Mouse (Mus musculus) forebrain, embryonic 11.5 days (tissue): ENCODE measurements around the gene Hmga2. TPM values are rescaled to one million over a fixed set of nuclear protein-coding genes. Genes with fewer than 3 reads are reported as not detected.

Experiments used
- ATAC-seq: fragments of 200-750 bp; cut with Nextera tagmentation; replicated peaks from 2 replicates; pipeline ENCODE4 v1.8.0; 2017; ENCODE audit warnings: moderate TSS enrichment; ENCODE audit not compliant: low FRiP score
- DNase-seq: peaks from one replicate; pipeline ENCODE4 v3.0.0-alpha.2; 2017; ENCODE audit warnings: low spot score
- H3K27ac ChIP-seq: fragments of 300-500 bp; sonication (generic); 2 replicates; pipeline ENCODE4 v1.5.1; 2014; ENCODE audit warnings: low read depth, low read length
- H3K27me3 ChIP-seq: fragments of 300-500 bp; sonication (generic); 2 replicates; pipeline ENCODE4 v1.6.1; 2014; ENCODE audit warnings: mild to moderate bottlenecking, low read length, mixed read lengths; ENCODE audit not compliant: control insufficient read depth, insufficient read depth
- H3K36me3 ChIP-seq: fragments of 300-500 bp; sonication (generic); 2 replicates; pipeline ENCODE4 v1.6.1; 2014; ENCODE audit warnings: mild to moderate bottlenecking, low read length, moderate library complexity, mixed read lengths; ENCODE audit not compliant: control insufficient read depth, insufficient read depth
- H3K4me1 ChIP-seq: fragments of 300-500 bp; sonication (generic); replicated peaks from 2 replicates; pipeline ENCODE4 v1.6.1; 2014; ENCODE audit warnings: low read length, mixed read lengths; ENCODE audit not compliant: control insufficient read depth, insufficient read depth
- H3K4me2 ChIP-seq: fragments of 300-500 bp; sonication (generic); 2 replicates; pipeline ENCODE4 v1.6.1; 2014; ENCODE audit warnings: low read depth, mild to moderate bottlenecking, low read length, moderate library complexity, mixed read lengths; ENCODE audit not compliant: severe bottlenecking
- H3K4me3 ChIP-seq: fragments of 300-500 bp; sonication (generic); 2 replicates; pipeline ENCODE4 v1.5.1; 2014; ENCODE audit warnings: low read depth, low read length
- H3K9ac ChIP-seq: fragments of 300-500 bp; sonication (generic); 2 replicates; pipeline ENCODE4 v1.6.1; 2014; ENCODE audit warnings: low read length
- H3K9me3 ChIP-seq: fragments of 300-500 bp; sonication (generic); 2 replicates; pipeline ENCODE4 v1.6.1; 2016; ENCODE audit warnings: low read length, mixed read lengths; ENCODE audit not compliant: control insufficient read depth
- whole genome bisulfite sequencing: fragments of 180-500 bp; shearing (Covaris S2); extraction: QIAGEN DNeasy Blood & Tissue Kit; methylation state at CpG from one replicate; pipeline ENCODE4 v1.1.7; 2014; 5-methylcytosine and 5-hydroxymethylcytosine counted together
- polyA plus RNA-seq: library from polyadenylated mRNA; unstranded; fragments of >200 nt; fragmentation: Nextera tagmentation; extraction: Ambion mirVana; gene quantifications from 2 replicates; pipeline ENCODE4 v1.2.1, GENCODE M21; 2014

The Hmga2 gene
- polyA plus RNA-seq, 1 experiment from 2014 or later = 91.9 TPM

GRCm38 (mm10) chr10:120461769-120462168, 14.5 kb downstream of the Hmga2 start:
- Histone ChIP-seq H3K27ac (no peak overlapping the region), H3K4me1 (no peaks in the 10 kb centered on the region; the same call in none of the 2 replicates), H3K4me2 (no peak overlapping the region), H3K9ac (no peak overlapping the region), H3K4me3 (no peak overlapping the region), H3K36me3 (no peaks in the 10 kb centered on the region; the same call in 1 of the 2 replicates), H3K9me3 (no peaks in the 10 kb centered on the region), H3K27me3 (no peaks in the 10 kb centered on the region)
- DNase-seq (no peak), ATAC-seq (no peak)
- 45% methylated on average over 5 of the region's 5 CpGs for WGBS

GRCm38 (mm10) chr10:120461301-120461700, 15.0 kb downstream of the Hmga2 start:
- Histone ChIP-seq H3K4me1 (no peaks in the 10 kb centered on the region; the same call in none of the 2 replicates), H3K4me2 (no peak overlapping the region), H3K27me3 (no peaks in the 10 kb centered on the region), H3K36me3 (no peaks in the 10 kb centered on the region; the same call in 1 of the 2 replicates), H3K9ac (no peak overlapping the region), H3K9me3 (no peaks in the 10 kb centered on the region), H3K4me3 (no peak overlapping the region), H3K27ac (no peak overlapping the region)
- WGBS = 83% methylated on average over 5 of the region's 5 CpGs
- DNase-seq = no peak
- ATAC-seq = no peak

GRCm38 (mm10) chr10:120458866-120459265, 17.4 kb downstream of the Hmga2 start:
- H3K4me1 ChIP-seq = no peaks in the 10 kb centered on the region; the same call in none of the 2 replicates
- H3K9me3 ChIP-seq = no peaks in the 10 kb centered on the region
- DNase-seq = no peak
- H3K4me3 ChIP-seq = no peak overlapping the region
- no peak for ATAC-seq
- no peak overlapping the region for H3K9ac ChIP-seq
- no peaks in the 10 kb centered on the region for H3K27me3 ChIP-seq
- H3K27ac ChIP-seq = no peak overlapping the region
- WGBS = 93% methylated on average over 8 of the region's 8 CpGs
- no peak overlapping the region for H3K4me2 ChIP-seq
- no peaks in the 10 kb centered on the region; the same call in 1 of the 2 replicates for H3K36me3 ChIP-seq

- Histone ChIP-seq H3K4me2 (no peak overlapping the region), H3K36me3 (peaks cover 2% of the 10 kb centered on the region; the same call in 1 of the 2 replicates)
- WGBS = 67% methylated on average over 19 of the region's 19 CpGs
These were observed 26.5 kb downstream of the Hmga2 start for GRCm38 (mm10) chr10:120449661-120450284.

GRCm38 (mm10) chr10:120446799-120447198, 29.5 kb downstream of the Hmga2 start:
- H3K9ac ChIP-seq = no peak overlapping the region
- H3K36me3 ChIP-seq = peaks cover 2% of the 10 kb centered on the region; the same call in 1 of the 2 replicates
- DNase-seq (no peak), ATAC-seq (no peak)
- H3K27me3 ChIP-seq = no peaks in the 10 kb centered on the region
- 96% methylated on average over 6 of the region's 6 CpGs for WGBS
- no peak overlapping the region for H3K4me3 ChIP-seq
- H3K4me1 ChIP-seq = peaks cover 12% of the 10 kb centered on the region; the same call in 1 of the 2 replicates
- no peaks in the 10 kb centered on the region for H3K9me3 ChIP-seq
- H3K4me2 ChIP-seq = no peak overlapping the region
- H3K27ac ChIP-seq = no peak overlapping the region

More at GRCm38 (mm10) chr10:120449661-120450284, 26.5 kb downstream of the Hmga2 start:
- no peaks in the 10 kb centered on the region for H3K27me3 ChIP-seq
- no peak overlapping the region for H3K4me3 ChIP-seq
- ATAC-seq (no peak; the same call in 1 of the 2 replicates), DNase-seq (peak; percentile 60)
- H3K9me3 ChIP-seq = no peaks in the 10 kb centered on the region
- H3K4me1 ChIP-seq = 0 out of 2 replicates have a peak, but pooled peaks cover 3% of the 10 kb centered on the region
- H3K27ac ChIP-seq = no peak overlapping the region
- H3K9ac ChIP-seq = no peak overlapping the region

- H3K9me3 ChIP-seq = no peaks in the 10 kb centered on the region
- no peak overlapping the region for H3K27ac ChIP-seq
- peaks cover 2% of the 10 kb centered on the region; the same call in 1 of the 2 replicates for H3K36me3 ChIP-seq
- H3K4me1 ChIP-seq = peaks cover 14% of the 10 kb centered on the region; the same call in 1 of the 2 replicates
- DNase-seq = no peak
- 91% methylated on average over 9 of the region's 9 CpGs for WGBS
- H3K4me2 ChIP-seq = no peak overlapping the region
- H3K4me3 ChIP-seq = no peak overlapping the region
- no peak for ATAC-seq
- H3K9ac ChIP-seq = no peak overlapping the region
- H3K27me3 ChIP-seq = no peaks in the 10 kb centered on the region
These were observed 30.1 kb downstream of the Hmga2 start for GRCm38 (mm10) chr10:120446206-120446605.

- ATAC-seq (no peak), DNase-seq (no peak)
- 86% methylated on average over 9 of the region's 9 CpGs for WGBS
- Histone ChIP-seq H3K27ac (no peak overlapping the region), H3K4me3 (no peak overlapping the region), H3K27me3 (no peaks in the 10 kb centered on the region), H3K4me1 (peaks cover 12% of the 10 kb centered on the region; the same call in 1 of the 2 replicates), H3K9me3 (no peaks in the 10 kb centered on the region), H3K4me2 (no peak overlapping the region), H3K9ac (no peak overlapping the region), H3K36me3 (peaks cover 6% of the 10 kb centered on the region; the same call in 1 of the 2 replicates)
These were observed 31.7 kb downstream of the Hmga2 start for GRCm38 (mm10) chr10:120444463-120445070.

GRCm38 (mm10) chr10:120443757-120444311, 32.4 kb downstream of the Hmga2 start:
- 74% methylated on average over 10 of the region's 10 CpGs for WGBS
- no peak overlapping the region for H3K4me2 ChIP-seq
- H3K4me3 ChIP-seq = no peak overlapping the region
- no peaks in the 10 kb centered on the region for H3K9me3 ChIP-seq
- no peak overlapping the region for H3K9ac ChIP-seq
- DNase-seq (no peak), ATAC-seq (no peak)
- no peaks in the 10 kb centered on the region for H3K27me3 ChIP-seq
- H3K27ac ChIP-seq = no peak overlapping the region
- H3K4me1 ChIP-seq = peaks cover 12% of the 10 kb centered on the region; the same call in 1 of the 2 replicates
- peaks cover 6% of the 10 kb centered on the region; the same call in 1 of the 2 replicates for H3K36me3 ChIP-seq
